Mouse (Mus musculus): ENCODE data around the gene Adamts7. TPM values are rescaled to one million over a fixed set of nuclear protein-coding genes. Genes with fewer than 3 reads are reported as not detected.

Gene Adamts7
- polyA plus RNA-seq, 1 experiment = 6.5 TPM

GRCm38 (mm10) chr9:90249036-90249435, 86.2 kb downstream of the Adamts7 start:
- Histone ChIP-seq H3K4me3 (ENCODE audit: insufficient read depth, low read length) (no peak overlapping the region), H3K4me1 (ENCODE audit: control insufficient read depth, insufficient read depth, low read length) (no peaks in the 10 kb centered on the region), H3K27ac (ENCODE audit: insufficient read depth, low read length) (no peak overlapping the region)
- no peak for TF ChIP-seq CTCF (IDR thresholded peaks at IDR 0.05; ENCODE audit: borderline replicate concordance, insufficient read depth, low read length)
- TF ChIP-seq POLR2A (IDR thresholded peaks at IDR 0.05; ENCODE audit: low read depth, low read length) = no peak

GRCm38 (mm10) chr9:90250141-90250775, 87.4 kb downstream of the Adamts7 start:
- H3K4me1 ChIP-seq (ENCODE audit: control insufficient read depth, insufficient read depth, low read length) = no peaks in the 10 kb centered on the region
- H3K27ac ChIP-seq (ENCODE audit: insufficient read depth, low read length) = no peak overlapping the region
- no peak for TF ChIP-seq POLR2A (IDR thresholded peaks at IDR 0.05; ENCODE audit: low read depth, low read length)
- no peak for TF ChIP-seq CTCF (IDR thresholded peaks at IDR 0.05; ENCODE audit: borderline replicate concordance, insufficient read depth, low read length)
- no peak overlapping the region for H3K4me3 ChIP-seq (ENCODE audit: insufficient read depth, low read length)

- H3K4me3 ChIP-seq (ENCODE audit: insufficient read depth, low read length) = no peak overlapping the region
- H3K27ac ChIP-seq (ENCODE audit: insufficient read depth, low read length) = no peak overlapping the region
- TF ChIP-seq CTCF (IDR thresholded peaks at IDR 0.05; ENCODE audit: borderline replicate concordance, insufficient read depth, low read length) (no peak), POLR2A (IDR thresholded peaks at IDR 0.05; ENCODE audit: low read depth, low read length) (no peak)
- 0 out of 2 replicates have a peak, but pooled peaks cover 2% of the 10 kb centered on the region for H3K4me1 ChIP-seq (ENCODE audit: control insufficient read depth, insufficient read depth, low read length)
These were observed 88.3 kb downstream of the Adamts7 start for GRCm38 (mm10) chr9:90250964-90251750.

- H3K4me3 ChIP-seq (ENCODE audit: insufficient read depth, low read length) = no peak overlapping the region
- peaks cover 6% of the 10 kb centered on the region; the same call in 1 of the 2 replicates for H3K4me1 ChIP-seq (ENCODE audit: control insufficient read depth, insufficient read depth, low read length)
- TF ChIP-seq CTCF (IDR thresholded peaks at IDR 0.05; ENCODE audit: borderline replicate concordance, insufficient read depth, low read length) (no peak), POLR2A (IDR thresholded peaks at IDR 0.05; ENCODE audit: low read depth, low read length) (no peak)
- no peak overlapping the region for H3K27ac ChIP-seq (ENCODE audit: insufficient read depth, low read length)
These were observed 90.3 kb downstream of the Adamts7 start for GRCm38 (mm10) chr9:90253181-90253580.

- Histone ChIP-seq H3K27ac (ENCODE audit: insufficient read depth, low read length) (peak overlapping the region; percentile 89), H3K4me3 (ENCODE audit: insufficient read depth, low read length) (no peak overlapping the region), H3K4me1 (ENCODE audit: control insufficient read depth, insufficient read depth, low read length) (peaks cover 7% of the 10 kb centered on the region)
- TF ChIP-seq CTCF (IDR thresholded peaks at IDR 0.05; ENCODE audit: borderline replicate concordance, insufficient read depth, low read length) (no peak), POLR2A (IDR thresholded peaks at IDR 0.05; ENCODE audit: low read depth, low read length) (no peak)
These were observed 93.1 kb downstream of the Adamts7 start for GRCm38 (mm10) chr9:90255844-90256405.

GRCm38 (mm10) chr9:90257220-90257619, 94.4 kb downstream of the Adamts7 start:
- TF ChIP-seq CTCF (IDR thresholded peaks at IDR 0.05; ENCODE audit: borderline replicate concordance, insufficient read depth, low read length) = no peak
- no peak for TF ChIP-seq POLR2A (IDR thresholded peaks at IDR 0.05; ENCODE audit: low read depth, low read length)
- Histone ChIP-seq H3K4me1 (ENCODE audit: control insufficient read depth, insufficient read depth, low read length) (peaks cover 9% of the 10 kb centered on the region), H3K27ac (ENCODE audit: insufficient read depth, low read length) (no peak overlapping the region), H3K4me3 (ENCODE audit: insufficient read depth, low read length) (no peak overlapping the region)

Other genes with a start within 250 kb of the Adamts7 start
- gene Ctsh, start 108.9 kb upstream of the Adamts7 start, polyA plus RNA-seq (2011; ENCODE audit: insufficient read length, low read depth, missing spikeins) = 36.1 and 53.7 TPM in 2 replicates
- 546 and 660 TPM in 2 replicates for gene Morf4l1, start 48.3 kb upstream of the Adamts7 start, polyA plus RNA-seq (2011; ENCODE audit: insufficient read length, low read depth, missing spikeins)
- gene Tbc1d2b, start 107.7 kb downstream of the Adamts7 start, polyA plus RNA-seq (2011; ENCODE audit: insufficient read length, low read depth, missing spikeins) = 42.4 and 45.5 TPM in 2 replicates

Data from embryonic fibroblast, embryonic 13.5 days (primary cell).